In genomic region chrX:137119675-137120423, GRCm38 (mm10) we compare ENCODE assay signal across 9 mouse cellular contexts. TPM values are rescaled to one million over a fixed set of nuclear protein-coding genes. Genes with fewer than 3 reads are reported as not detected.
DNase-seq lines count a peak whose midpoint lies in the region; ATAC-seq lines count a peak whose summit lies in the region.
"Had no signal": no experiment of that assay in that cellular context is flagged by ENCODE, and none has a peak within 500 bp of the region (broad histone marks: within the 10 kb centered on the region; RNA-seq: fewer than 3 reads in every experiment).

No protein-coding gene starts in this region.

- peak overlapping the region; percentile 25 for H3K4me3 ChIP-seq in heart, embryonic 11.5 days (ENCODE audit: low read depth, low read length)
- H3K4me3 ChIP-seq in midbrain, embryonic 12.5 days = 0 out of 2 replicates have a peak overlapping the region, but pooled peaks have one; percentile 5
- H3K4me3 ChIP-seq in midbrain, embryonic 14.5 days (replicated peaks; ENCODE audit: low read depth, low read length) = no peak overlapping the region
- peak overlapping the region; percentile 18 for H3K4me3 ChIP-seq in limb, embryonic 13.5 days

- H3K27ac ChIP-seq in heart, embryonic 11.5 days (ENCODE audit: low read depth, low read length) = no peak overlapping the region
- no peak overlapping the region for H3K27ac ChIP-seq in midbrain, embryonic 12.5 days (replicated peaks)
- H3K27ac ChIP-seq in midbrain, embryonic 14.5 days (replicated peaks; ENCODE audit: low read depth, low read length) = no peak overlapping the region
- H3K27ac ChIP-seq in limb, embryonic 13.5 days = no peak overlapping the region

- H3K9ac ChIP-seq in heart, embryonic 11.5 days (ENCODE audit: low read depth, low read length) = no peak overlapping the region
- no peak overlapping the region for H3K9ac ChIP-seq in midbrain, embryonic 12.5 days (replicated peaks)
- H3K9ac ChIP-seq in midbrain, embryonic 14.5 days (replicated peaks; ENCODE audit: low read length) = no peak overlapping the region
- H3K9ac ChIP-seq in limb, embryonic 13.5 days = no peak overlapping the region

- no peak for ATAC-seq in heart, embryonic 11.5 days (replicated peaks; ENCODE audit: insufficient number of reproducible peaks, low FRiP score, low TSS enrichment)
- ATAC-seq in midbrain, embryonic 12.5 days (ENCODE audit: low FRiP score, low read depth) = peak; percentile 32; the same call in 1 of the 2 replicates
- no peak for ATAC-seq in midbrain, embryonic 14.5 days (ENCODE audit: low FRiP score, low TSS enrichment)
- ATAC-seq in limb, embryonic 13.5 days (ENCODE audit: low FRiP score, low read depth) = no peak

- peak overlapping the region; percentile 55 for H3K4me2 ChIP-seq in heart, embryonic 11.5 days
- peak overlapping the region; percentile 22 for H3K4me2 ChIP-seq in midbrain, embryonic 12.5 days (replicated peaks)
- H3K4me2 ChIP-seq in midbrain, embryonic 14.5 days (ENCODE audit: low read length) = no peak overlapping the region
- peak overlapping the region; percentile 46 for H3K4me2 ChIP-seq in limb, embryonic 13.5 days (replicated peaks)

- 22% methylated on average over 52 of the region's 52 CpGs for WGBS in heart, embryonic 11.5 days (ENCODE audit: insufficient replicate concordance)
- WGBS in midbrain, embryonic 12.5 days = 30% methylated on average over 52 of the region's 52 CpGs
- 28% methylated on average over 52 of the region's 52 CpGs for WGBS in midbrain, embryonic 14.5 days
- 17% methylated on average over 51 of the region's 52 CpGs for WGBS in limb, embryonic 13.5 days

- H3K27me3 ChIP-seq in heart, embryonic 11.5 days (ENCODE audit: control insufficient read depth, insufficient read depth, low read length) = peaks cover 66% of the 10 kb centered on the region
- peaks cover 87% of the 10 kb centered on the region for H3K27me3 ChIP-seq in midbrain, embryonic 12.5 days
- H3K27me3 ChIP-seq in midbrain, embryonic 14.5 days (ENCODE audit: control insufficient read depth, insufficient read depth, low read length) = peaks cover 64% of the 10 kb centered on the region
- H3K27me3 ChIP-seq in limb, embryonic 13.5 days = peaks cover 85% of the 10 kb centered on the region

- no peaks in the 10 kb centered on the region for H3K9me3 ChIP-seq in heart, embryonic 11.5 days (replicated peaks; ENCODE audit: control insufficient read depth, low read length)
- no peaks in the 10 kb centered on the region for H3K9me3 ChIP-seq in midbrain, embryonic 12.5 days
- no peaks in the 10 kb centered on the region for H3K9me3 ChIP-seq in midbrain, embryonic 14.5 days (ENCODE audit: control insufficient read depth, low read length)
- no peaks in the 10 kb centered on the region for H3K9me3 ChIP-seq in limb, embryonic 13.5 days

- no peak for DNase-seq in heart, adult 8-10 months (ENCODE audit: low spot score)
- DNase-seq in midbrain, embryonic 14.5 days = no peak
- peak; percentile 66 for DNase-seq in yolk sac, embryonic 10.5 days (ENCODE audit: low spot score)
- DNase-seq in ovary, postnatal 10 days (ENCODE audit: low spot score) = no peak
- no peak for DNase-seq in ovary, postnatal 36 days (ENCODE audit: low spot score)
- DNase-seq: B cell, adult 2 months had no signal

- no peaks in the 10 kb centered on the region for H3K36me3 ChIP-seq in heart, embryonic 11.5 days (ENCODE audit: control insufficient read depth, insufficient read depth, low read length)
- no peaks in the 10 kb centered on the region for H3K36me3 ChIP-seq in midbrain, embryonic 12.5 days
- H3K36me3 ChIP-seq in midbrain, embryonic 14.5 days (ENCODE audit: control insufficient read depth, insufficient read depth, low read length) = no peaks in the 10 kb centered on the region
- H3K36me3 ChIP-seq in limb, embryonic 13.5 days = no peaks in the 10 kb centered on the region

- H3K4me1 ChIP-seq in heart, embryonic 11.5 days (ENCODE audit: control insufficient read depth, insufficient read depth, low read length) = no peaks in the 10 kb centered on the region
- H3K4me1 ChIP-seq in midbrain, embryonic 12.5 days = no peaks in the 10 kb centered on the region
- H3K4me1 ChIP-seq in midbrain, embryonic 14.5 days (ENCODE audit: control insufficient read depth, insufficient read depth, low read length) = no peaks in the 10 kb centered on the region
- no peaks in the 10 kb centered on the region for H3K4me1 ChIP-seq in limb, embryonic 13.5 days

RNA-seq across cellular contexts. Expression of gene Esx1, which starts 2.0 kb away (rescaled TPM):
- not detected in 2 replicates for polyA plus RNA-seq in heart, embryonic 11.5 days (2014; fragmentation: Nextera tagmentation; extraction: Ambion mirVana)
- not detected for total RNA-seq in heart, adult 8-10 months (2022)
- polyA plus RNA-seq in midbrain, embryonic 12.5 days (2016; fragmentation: Nextera tagmentation; extraction: Ambion mirVana) = not detected in 2 replicates
- not detected in 2 replicates for polyA plus RNA-seq in midbrain, embryonic 14.5 days (2014; fragmentation: Nextera tagmentation; extraction: Ambion mirVana)
- not detected in 2 replicates for polyA plus RNA-seq in limb, embryonic 13.5 days (2015; fragmentation: Nextera tagmentation; extraction: Ambion mirVana)
